ENCODE assay signal across 12 mouse cellular contexts in genomic region chr13:40076236-40076635, GRCm38 (mm10).
"Had no signal": no experiment of that assay in that cellular context is flagged by ENCODE, and none has a peak within 500 bp of the region (broad histone marks: within the 10 kb centered on the region; RNA-seq: fewer than 3 reads in every experiment).

No protein-coding gene starts in this region.

- H3K4me1 ChIP-seq: limb, embryonic 12.5 days; liver, embryonic 15.5 days; midbrain, embryonic 13.5 days had no signal

- H3K4me2 ChIP-seq: limb, embryonic 12.5 days; liver, embryonic 15.5 days; midbrain, embryonic 13.5 days had no signal

- H3K27me3 ChIP-seq: limb, embryonic 12.5 days; liver, embryonic 15.5 days; midbrain, embryonic 13.5 days had no signal

- ATAC-seq: lung, postnatal 0 days; midbrain, embryonic 13.5 days had no signal

- H3K4me3 ChIP-seq: limb, embryonic 12.5 days; liver, embryonic 15.5 days; midbrain, embryonic 13.5 days had no signal

- DNase-seq: kidney, postnatal 36 days; liver; lung, adult 2 months; lung, postnatal 36 days; right cerebral cortex, adult 18-20 months; thymus, adult 18-20 months; thymus, postnatal 14 days had no signal

- H3K36me3 ChIP-seq: limb, embryonic 12.5 days; liver, embryonic 15.5 days; midbrain, embryonic 13.5 days had no signal

- H3K9me3 ChIP-seq: limb, embryonic 12.5 days; liver, embryonic 15.5 days; midbrain, embryonic 13.5 days had no signal

- H3K27ac ChIP-seq: limb, embryonic 12.5 days; liver, embryonic 15.5 days; midbrain, embryonic 13.5 days; stomach, postnatal 0 days had no signal

- H3K9ac ChIP-seq: limb, embryonic 12.5 days; liver, embryonic 15.5 days; midbrain, embryonic 13.5 days had no signal
